Mouse (Mus musculus): ENCODE measurements at regions not wholly inside any gene's neighbourhood (a gene's known extent, or its start where the extent isn't known, plus 50 kb on each side); places are given as distances from the start of the nearest gene placed in this dataset.

DNA sequence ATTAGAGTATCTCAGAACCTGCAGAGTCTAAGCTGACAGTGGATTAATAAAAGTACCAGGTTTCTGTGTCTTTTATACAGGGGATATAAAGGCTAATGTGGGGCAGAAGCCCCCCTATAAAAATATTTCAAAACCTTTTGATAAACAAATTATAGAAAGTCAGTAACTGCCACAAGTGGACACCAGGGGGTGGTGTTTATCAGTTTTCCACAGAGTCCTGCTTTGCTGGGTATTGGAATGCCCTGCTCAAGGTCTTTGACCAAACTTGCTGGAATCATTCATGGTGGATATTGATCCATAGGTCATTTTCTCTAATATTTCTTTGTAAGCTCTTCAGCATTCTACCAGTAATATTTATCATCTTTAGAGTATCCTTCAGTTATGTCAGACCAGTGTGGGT lies 51.4 kb downstream of the Scgb1b24 start:
- no peak for DNase-seq (ENCODE audit: extremely low spot score, low spot score)
- no peak overlapping the region for H3K4me3 ChIP-seq

More for the DNA sequence above, 51.4 kb downstream of the Scgb1b24 start:
- Histone ChIP-seq H3K27me3 (ENCODE audit: poor library complexity, severe bottlenecking) (no peaks in the 10 kb centered on the region), H3K27ac (no peak overlapping the region), H3K9me3 (peaks cover 85% of the 10 kb centered on the region), H3K4me1 (no peaks in the 10 kb centered on the region), H3K36me3 (replicated peaks) (no peaks in the 10 kb centered on the region)

Data from forebrain, embryonic 10.5 days (tissue).